Mouse (Mus musculus) forebrain, embryonic 14.5 days (tissue): Measurements from ENCODE around the gene Hs6st2. TPM values are rescaled to one million over a fixed set of nuclear protein-coding genes. Genes with fewer than 3 reads are reported as not detected.

Experiments used
- ATAC-seq: fragments of 200-750 bp; cut with Nextera tagmentation; 2 replicates; pipeline ENCODE4 v1.8.0; 2017; ENCODE audit warnings: mild to moderate bottlenecking, moderate library complexity
- DNase-seq: peaks from one replicate; pipeline ENCODE4 v3.0.0-alpha.2; 2015; ENCODE audit warnings: low spot score
- H3K27ac ChIP-seq: fragments of 300-500 bp; sonication (generic); 2 replicates; pipeline ENCODE4 v1.5.1; 2014; ENCODE audit warnings: low read depth, mild to moderate bottlenecking, control low read depth, low read length, moderate library complexity
- H3K27me3 ChIP-seq: fragments of 300-500 bp; sonication (generic); replicated peaks from 2 replicates; pipeline ENCODE4 v1.6.1; 2014; ENCODE audit warnings: low read length, control low read depth, mixed read lengths; ENCODE audit not compliant: control insufficient read depth, insufficient read depth
- H3K36me3 ChIP-seq: fragments of 300-500 bp; sonication (generic); 2 replicates; pipeline ENCODE4 v1.6.1; 2014; ENCODE audit warnings: low read length, control low read depth; ENCODE audit not compliant: control insufficient read depth, insufficient read depth
- H3K4me1 ChIP-seq: fragments of 300-500 bp; sonication (generic); 2 replicates; pipeline ENCODE4 v1.6.1; 2014; ENCODE audit warnings: antibody characterized with exemption, low read length, control low read depth; ENCODE audit not compliant: control insufficient read depth, insufficient read depth
- H3K4me2 ChIP-seq: fragments of 300-500 bp; sonication (generic); 2 replicates; pipeline ENCODE4 v1.6.1; 2014; ENCODE audit warnings: mild to moderate bottlenecking, control low read depth, low read length
- H3K4me3 ChIP-seq: fragments of 300-500 bp; sonication (generic); 2 replicates; pipeline ENCODE4 v1.5.1; 2014; ENCODE audit warnings: low read depth, low read length, control low read depth
- H3K9ac ChIP-seq: fragments of 300-500 bp; sonication (generic); 2 replicates; pipeline ENCODE4 v1.6.1; 2014; ENCODE audit warnings: mild to moderate bottlenecking, low read length, control low read depth, moderate library complexity
- H3K9me3 ChIP-seq: fragments of 300-500 bp; sonication (generic); replicated peaks from 2 replicates; pipeline ENCODE4 v1.6.1; 2016; ENCODE audit warnings: low read length, control low read depth, mixed read lengths; ENCODE audit not compliant: control insufficient read depth
- WGBS: fragments of 180-500 bp; shearing (Covaris S2); extraction: QIAGEN DNeasy Blood & Tissue Kit; methylation state at CpG from one replicate; pipeline ENCODE4 v1.1.7; 2014; 5-methylcytosine and 5-hydroxymethylcytosine counted together
- polyA plus RNA-seq: library from polyadenylated mRNA; unstranded; fragments of >200 nt; fragmentation: Nextera tagmentation; extraction: Ambion mirVana; gene quantifications from 2 replicates; pipeline ENCODE4 v1.2.1, GENCODE M21; 2014

Gene Hs6st2
- polyA plus RNA-seq, 1 experiment from 2014 or later = 36.2 TPM

GRCm38 (mm10) chrX:51606231-51606863, 75.3 kb downstream of the Hs6st2 start:
- no peaks in the 10 kb centered on the region for H3K27me3 ChIP-seq
- H3K9ac ChIP-seq = no peak overlapping the region
- ATAC-seq (no peak), DNase-seq (peak; percentile 19)
- H3K4me2 ChIP-seq = no peak overlapping the region
- no peaks in the 10 kb centered on the region for H3K4me1 ChIP-seq
- no peak overlapping the region for H3K27ac ChIP-seq
- no peak overlapping the region for H3K4me3 ChIP-seq
- no peaks in the 10 kb centered on the region for H3K9me3 ChIP-seq
- WGBS = 82% methylated on average over 6 of the region's 6 CpGs
- no peaks in the 10 kb centered on the region for H3K36me3 ChIP-seq

- DNase-seq (no peak), ATAC-seq (no peak)
- H3K4me1 ChIP-seq = no peaks in the 10 kb centered on the region
- whole genome bisulfite sequencing = 89% methylated on average over 1 of the region's 1 CpGs
- H3K4me3 ChIP-seq = no peak overlapping the region
- no peaks in the 10 kb centered on the region for H3K36me3 ChIP-seq
- H3K4me2 ChIP-seq = no peak overlapping the region
- no peaks in the 10 kb centered on the region for H3K9me3 ChIP-seq
- H3K27ac ChIP-seq = no peak overlapping the region
- no peaks in the 10 kb centered on the region for H3K27me3 ChIP-seq
- no peak overlapping the region for H3K9ac ChIP-seq
Measured at GRCm38 (mm10) chrX:51592751-51593150, 88.9 kb downstream of the Hs6st2 start.

DNA sequence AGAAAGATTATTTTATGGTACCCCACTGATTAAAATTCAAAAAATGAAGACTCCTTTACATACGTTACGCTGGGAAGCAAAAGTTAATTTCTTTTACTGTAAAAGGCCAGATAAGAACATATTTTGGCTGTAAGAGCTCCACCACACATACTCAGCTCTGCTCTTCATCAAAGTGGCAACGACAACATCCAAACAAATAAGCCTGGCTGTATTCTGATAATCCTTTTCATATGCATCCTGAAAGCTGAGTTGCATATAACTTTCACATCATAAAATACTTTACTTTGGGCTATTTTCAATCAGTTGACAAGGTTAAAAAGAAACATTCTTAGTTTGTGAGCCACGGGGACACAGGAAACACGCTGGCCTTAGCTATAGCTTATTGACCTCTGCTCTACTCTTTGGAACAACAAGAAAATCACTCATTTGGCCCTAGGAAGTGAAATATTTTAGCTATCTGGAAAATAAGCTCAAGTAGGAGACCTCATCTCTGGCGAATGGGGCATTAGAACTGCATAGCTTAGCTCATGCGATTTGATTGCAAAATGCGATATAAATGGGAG, 91.1 kb downstream of the Hs6st2 start:
- ATAC-seq = no peak
- Histone ChIP-seq H3K9me3 (no peaks in the 10 kb centered on the region), H3K4me1 (no peaks in the 10 kb centered on the region; the same call in 1 of the 2 replicates), H3K27me3 (no peaks in the 10 kb centered on the region), H3K36me3 (no peaks in the 10 kb centered on the region), H3K4me2 (no peak overlapping the region), H3K9ac (no peak overlapping the region), H3K27ac (no peak overlapping the region), H3K4me3 (no peak overlapping the region)
- WGBS = 91% methylated on average over 8 of the region's 8 CpGs
- DNase-seq = no peak

GRCm38 (mm10) chrX:51585444-51585843, 96.2 kb downstream of the Hs6st2 start:
- Histone ChIP-seq H3K27ac (no peak overlapping the region), H3K36me3 (no peaks in the 10 kb centered on the region), H3K27me3 (no peaks in the 10 kb centered on the region), H3K9me3 (no peaks in the 10 kb centered on the region), H3K4me1 (no peaks in the 10 kb centered on the region; the same call in 1 of the 2 replicates), H3K9ac (no peak overlapping the region), H3K4me2 (no peak overlapping the region), H3K4me3 (no peak overlapping the region)
- ATAC-seq = no peak
- WGBS = 43% methylated on average over 3 of the region's 3 CpGs
- peak; percentile 28 for DNase-seq

DNA sequence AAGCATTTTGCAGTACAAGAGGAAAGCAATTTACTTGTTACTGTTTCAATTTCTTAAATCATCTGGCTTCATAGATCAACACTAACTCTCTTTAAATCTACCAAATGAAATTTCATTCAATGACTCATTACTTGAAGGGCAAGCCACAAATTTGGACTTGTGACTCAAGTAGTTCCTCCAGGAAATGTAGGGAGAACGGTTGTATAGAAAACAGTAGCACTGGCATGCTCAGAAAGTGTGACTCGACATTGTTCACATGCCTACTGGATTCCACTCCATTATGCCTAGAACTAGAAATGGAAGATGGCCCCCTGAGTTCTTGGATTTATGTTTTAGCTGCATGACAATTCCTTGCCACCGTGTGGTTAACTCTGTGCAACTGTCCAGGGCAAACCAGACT, 100.0 kb downstream of the Hs6st2 start:
- ATAC-seq (no peak), DNase-seq (no peak)
- no peaks in the 10 kb centered on the region; the same call in 1 of the 2 replicates for H3K4me1 ChIP-seq
- no peak overlapping the region for H3K4me2 ChIP-seq
- no peaks in the 10 kb centered on the region for H3K9me3 ChIP-seq
- no peaks in the 10 kb centered on the region for H3K36me3 ChIP-seq
- H3K9ac ChIP-seq = no peak overlapping the region
- H3K4me3 ChIP-seq = no peak overlapping the region
- H3K27ac ChIP-seq = no peak overlapping the region
- no peaks in the 10 kb centered on the region for H3K27me3 ChIP-seq
- 79% methylated on average over 3 of the region's 3 CpGs for WGBS

DNA sequence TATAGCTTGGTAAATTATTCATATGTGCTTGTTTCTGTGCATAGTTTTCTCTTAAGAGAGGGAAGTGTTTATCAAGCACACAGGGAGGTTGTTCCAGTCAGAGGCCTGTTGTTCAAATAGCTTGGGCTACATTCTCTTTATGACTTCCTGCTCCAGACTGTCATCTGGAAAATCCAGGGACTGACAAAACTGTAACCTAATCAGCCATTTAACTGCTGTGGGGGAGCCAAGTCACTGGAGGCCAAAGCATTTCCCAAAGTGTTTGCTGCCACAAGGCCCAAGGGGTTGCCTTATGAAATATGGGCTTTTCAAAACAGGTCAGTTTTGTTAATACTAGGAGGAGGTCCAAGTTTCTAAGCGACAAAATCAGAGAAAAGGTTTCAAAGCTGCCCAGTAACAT, 119.8 kb downstream of the Hs6st2 start:
- WGBS = 61% methylated on average over 1 of the region's 1 CpGs
- no peak for ATAC-seq
- Histone ChIP-seq H3K4me1 (no peaks in the 10 kb centered on the region), H3K9me3 (no peaks in the 10 kb centered on the region), H3K27me3 (no peaks in the 10 kb centered on the region), H3K27ac (no peak overlapping the region), H3K4me3 (no peak overlapping the region), H3K9ac (no peak overlapping the region), H3K36me3 (no peaks in the 10 kb centered on the region), H3K4me2 (no peak overlapping the region)
- no peak for DNase-seq

GRCm38 (mm10) chrX:51539626-51540025, 142.0 kb downstream of the Hs6st2 start:
- no peak overlapping the region for H3K4me2 ChIP-seq
- no peaks in the 10 kb centered on the region for H3K9me3 ChIP-seq
- H3K27ac ChIP-seq = no peak overlapping the region
- H3K27me3 ChIP-seq = no peaks in the 10 kb centered on the region
- WGBS = 64% methylated on average over 5 of the region's 5 CpGs
- DNase-seq (peak; percentile 35), ATAC-seq (no peak)
- no peaks in the 10 kb centered on the region for H3K36me3 ChIP-seq
- no peak overlapping the region for H3K9ac ChIP-seq
- peaks cover 3% of the 10 kb centered on the region; the same call in 1 of the 2 replicates for H3K4me1 ChIP-seq
- H3K4me3 ChIP-seq = no peak overlapping the region

DNA sequence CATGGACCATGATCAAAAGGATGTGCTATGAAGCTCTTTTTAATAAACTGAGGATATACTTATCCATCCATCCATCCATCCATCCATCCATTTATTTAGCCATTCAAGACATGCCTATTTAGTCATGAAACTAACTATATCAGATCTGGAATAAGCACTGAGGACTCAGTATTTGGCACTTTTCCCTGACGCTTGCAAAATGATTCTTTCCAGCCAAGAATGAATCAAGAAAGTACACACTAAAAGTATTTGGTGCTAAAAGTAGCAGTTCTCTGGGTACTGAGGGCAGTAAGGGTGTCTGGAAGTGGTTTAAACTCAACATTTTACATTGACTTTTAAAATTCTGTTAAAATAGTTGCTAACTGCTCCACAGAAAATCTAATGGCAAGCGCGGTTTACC, 144.6 kb downstream of the Hs6st2 start:
- H3K27ac ChIP-seq = no peak overlapping the region
- H3K9ac ChIP-seq = no peak overlapping the region
- 91% methylated on average over 3 of the region's 3 CpGs for WGBS
- H3K4me2 ChIP-seq = no peak overlapping the region
- no peak overlapping the region for H3K4me3 ChIP-seq
- peaks cover 3% of the 10 kb centered on the region; the same call in 1 of the 2 replicates for H3K4me1 ChIP-seq
- H3K9me3 ChIP-seq = no peaks in the 10 kb centered on the region
- H3K27me3 ChIP-seq = no peaks in the 10 kb centered on the region
- ATAC-seq (no peak), DNase-seq (no peak)
- H3K36me3 ChIP-seq = no peaks in the 10 kb centered on the region

DNA sequence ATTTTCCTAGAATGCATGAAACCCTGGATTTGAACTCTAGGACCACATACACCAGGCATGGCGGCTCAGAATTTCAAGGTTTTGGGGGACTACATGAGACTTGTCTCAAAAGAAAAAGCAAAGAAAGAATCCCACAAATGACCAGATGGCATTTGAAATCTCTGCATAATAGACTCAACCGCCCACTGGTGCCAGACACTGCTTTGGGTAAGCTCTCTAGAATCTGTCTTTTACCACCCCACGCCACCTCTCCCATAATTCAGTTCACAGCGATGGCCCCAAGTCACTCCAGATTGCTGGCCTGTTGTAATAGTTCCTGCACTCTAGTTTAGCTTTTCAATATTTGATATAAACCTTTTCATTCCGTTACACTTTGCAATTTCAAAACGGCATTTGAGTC, 146.4 kb downstream of the Hs6st2 start:
- H3K9ac ChIP-seq = no peak overlapping the region
- no peaks in the 10 kb centered on the region for H3K36me3 ChIP-seq
- ATAC-seq = no peak
- H3K4me3 ChIP-seq = no peak overlapping the region
- no peaks in the 10 kb centered on the region for H3K4me1 ChIP-seq
- H3K4me2 ChIP-seq = no peak overlapping the region
- no peak overlapping the region for H3K27ac ChIP-seq
- 89% methylated on average over 6 of the region's 6 CpGs for WGBS
- DNase-seq = no peak
- H3K27me3 ChIP-seq = no peaks in the 10 kb centered on the region
- no peaks in the 10 kb centered on the region for H3K9me3 ChIP-seq
